Mouse (Mus musculus): ENCODE data around the gene Maco1. TPM values are rescaled to one million over a fixed set of nuclear protein-coding genes. Genes with fewer than 3 reads are reported as not detected.

Maco1 gene
- total and polyA plus RNA-seq, 2 experiments from 2014 or later = 21.8 to 32.1 TPM

DNA sequence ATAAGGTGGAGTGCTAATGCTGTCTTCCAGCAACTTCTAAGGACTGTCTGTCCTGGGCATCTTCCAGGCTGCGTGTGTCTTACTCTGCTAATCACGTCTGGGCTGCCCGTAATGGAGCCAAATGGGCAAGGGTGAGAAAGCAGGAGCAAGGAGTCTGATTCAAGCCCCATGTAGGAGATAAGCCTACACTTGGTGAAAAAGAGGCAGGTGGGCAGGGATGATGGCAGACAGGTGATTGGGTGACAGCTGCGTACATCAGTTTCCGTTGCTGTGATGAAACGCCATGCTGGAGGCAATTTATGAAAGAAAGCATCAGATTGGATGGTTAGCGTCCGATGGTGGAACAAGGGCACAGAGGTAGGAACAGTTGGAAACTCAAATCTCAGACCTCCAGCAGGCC lies 14.1 kb upstream of the Maco1 start:
- no peak overlapping the region for H3K9ac ChIP-seq (replicated peaks; ENCODE audit: low read depth, low read length)
- TF ChIP-seq EP300 (IDR thresholded peaks at IDR 0.05; ENCODE audit: low read depth) (no peak), CTCF (IDR thresholded peaks at IDR 0.05; ENCODE audit: low read depth) (no peak)
- H3K27me3 ChIP-seq (ENCODE audit: control insufficient read depth, insufficient read depth, low read length) = peaks cover 8% of the 10 kb centered on the region
- H3K27ac ChIP-seq (ENCODE audit: low read depth) = no peak overlapping the region
- WGBS = 89% methylated on average over 8 of the region's 8 CpGs
- H3K4me3 ChIP-seq (ENCODE audit: low read depth, low read length) = no peak overlapping the region
- no peaks in the 10 kb centered on the region for H3K36me3 ChIP-seq (replicated peaks; ENCODE audit: control insufficient read depth, insufficient read depth, low read length)
- no peaks in the 10 kb centered on the region for H3K9me3 ChIP-seq (replicated peaks; ENCODE audit: control insufficient read depth, low read length)
- peaks cover 9% of the 10 kb centered on the region; the same call in 1 of the 2 replicates for H3K4me1 ChIP-seq (ENCODE audit: control insufficient read depth, insufficient read depth)
- ATAC-seq (ENCODE audit: insufficient read depth, low read depth) = no peak
- H3K4me2 ChIP-seq (ENCODE audit: low read depth, low read length) = no peak overlapping the region
- DNase-seq (ENCODE audit: low spot score) = no peak

DNA sequence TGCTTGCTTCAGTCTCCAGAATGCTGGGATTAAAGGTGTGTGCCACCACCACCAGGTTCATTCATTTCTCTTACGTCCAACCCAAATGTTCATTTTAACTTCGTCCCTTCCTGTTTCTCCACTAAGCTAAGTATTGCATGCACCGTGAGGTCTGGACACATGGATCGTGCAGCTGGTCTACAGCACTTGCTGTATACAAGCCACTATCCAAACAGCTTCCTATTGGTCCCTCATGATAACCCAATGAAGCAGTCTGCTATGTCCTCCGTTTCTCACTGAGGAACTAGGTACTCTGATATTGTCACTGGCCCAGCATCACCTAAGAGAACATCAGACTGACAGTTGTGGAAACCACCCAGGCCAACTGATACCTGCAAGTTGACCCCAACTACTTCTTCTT lies 12.6 kb upstream of the Maco1 start:
- 85% methylated on average over 5 of the region's 5 CpGs for WGBS
- TF ChIP-seq EP300 (IDR thresholded peaks at IDR 0.05; ENCODE audit: low read depth) (no peak), CTCF (IDR thresholded peaks at IDR 0.05; ENCODE audit: low read depth) (no peak)
- Histone ChIP-seq H3K27me3 (ENCODE audit: control insufficient read depth, insufficient read depth, low read length) (peaks cover 8% of the 10 kb centered on the region), H3K9me3 (replicated peaks; ENCODE audit: control insufficient read depth, low read length) (no peaks in the 10 kb centered on the region), H3K36me3 (replicated peaks; ENCODE audit: control insufficient read depth, insufficient read depth, low read length) (no peaks in the 10 kb centered on the region), H3K4me2 (ENCODE audit: low read depth, low read length) (no peak overlapping the region), H3K27ac (ENCODE audit: low read depth) (no peak overlapping the region), H3K9ac (replicated peaks; ENCODE audit: low read depth, low read length) (no peak overlapping the region), H3K4me1 (ENCODE audit: control insufficient read depth, insufficient read depth) (peaks cover 9% of the 10 kb centered on the region; the same call in 1 of the 2 replicates), H3K4me3 (ENCODE audit: low read depth, low read length) (no peak overlapping the region)
- ATAC-seq (ENCODE audit: insufficient read depth, low read depth) = no peak
- DNase-seq (ENCODE audit: low spot score) = no peak

DNA sequence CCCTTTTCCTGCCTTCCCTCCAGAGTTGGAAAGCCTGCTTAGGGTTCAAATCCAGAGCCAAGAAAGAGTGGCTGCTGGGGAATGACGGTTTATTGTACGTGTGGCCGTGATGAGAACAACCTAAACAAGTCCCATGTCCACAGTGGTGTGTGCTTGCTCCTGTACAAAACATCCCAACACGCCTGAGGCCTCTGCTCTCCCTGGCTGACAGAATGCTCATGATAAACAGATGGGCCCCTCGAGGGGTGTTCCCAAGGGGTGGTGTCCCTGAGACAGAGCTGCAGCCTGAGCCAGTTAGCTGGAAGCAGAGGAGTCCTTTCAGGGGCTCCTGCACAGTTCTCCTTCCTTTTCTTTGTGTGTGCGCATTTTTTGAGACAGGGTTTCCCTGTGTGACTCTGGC lies 12.2 kb upstream of the Maco1 start:
- Histone ChIP-seq H3K27me3 (ENCODE audit: control insufficient read depth, insufficient read depth, low read length) (peaks cover 6% of the 10 kb centered on the region), H3K27ac (ENCODE audit: low read depth) (no peak overlapping the region), H3K36me3 (replicated peaks; ENCODE audit: control insufficient read depth, insufficient read depth, low read length) (no peaks in the 10 kb centered on the region), H3K4me1 (ENCODE audit: control insufficient read depth, insufficient read depth) (peaks cover 9% of the 10 kb centered on the region; the same call in 1 of the 2 replicates), H3K9ac (replicated peaks; ENCODE audit: low read depth, low read length) (no peak overlapping the region), H3K4me2 (ENCODE audit: low read depth, low read length) (no peak overlapping the region), H3K9me3 (replicated peaks; ENCODE audit: control insufficient read depth, low read length) (no peaks in the 10 kb centered on the region), H3K4me3 (ENCODE audit: low read depth, low read length) (no peak overlapping the region)
- DNase-seq (ENCODE audit: low spot score) (no peak), ATAC-seq (ENCODE audit: insufficient read depth, low read depth) (no peak)
- 61% methylated on average over 6 of the region's 6 CpGs for WGBS
- no peak for TF ChIP-seq CTCF (IDR thresholded peaks at IDR 0.05; ENCODE audit: low read depth)
- TF ChIP-seq EP300 (IDR thresholded peaks at IDR 0.05; ENCODE audit: low read depth) = no peak

DNA sequence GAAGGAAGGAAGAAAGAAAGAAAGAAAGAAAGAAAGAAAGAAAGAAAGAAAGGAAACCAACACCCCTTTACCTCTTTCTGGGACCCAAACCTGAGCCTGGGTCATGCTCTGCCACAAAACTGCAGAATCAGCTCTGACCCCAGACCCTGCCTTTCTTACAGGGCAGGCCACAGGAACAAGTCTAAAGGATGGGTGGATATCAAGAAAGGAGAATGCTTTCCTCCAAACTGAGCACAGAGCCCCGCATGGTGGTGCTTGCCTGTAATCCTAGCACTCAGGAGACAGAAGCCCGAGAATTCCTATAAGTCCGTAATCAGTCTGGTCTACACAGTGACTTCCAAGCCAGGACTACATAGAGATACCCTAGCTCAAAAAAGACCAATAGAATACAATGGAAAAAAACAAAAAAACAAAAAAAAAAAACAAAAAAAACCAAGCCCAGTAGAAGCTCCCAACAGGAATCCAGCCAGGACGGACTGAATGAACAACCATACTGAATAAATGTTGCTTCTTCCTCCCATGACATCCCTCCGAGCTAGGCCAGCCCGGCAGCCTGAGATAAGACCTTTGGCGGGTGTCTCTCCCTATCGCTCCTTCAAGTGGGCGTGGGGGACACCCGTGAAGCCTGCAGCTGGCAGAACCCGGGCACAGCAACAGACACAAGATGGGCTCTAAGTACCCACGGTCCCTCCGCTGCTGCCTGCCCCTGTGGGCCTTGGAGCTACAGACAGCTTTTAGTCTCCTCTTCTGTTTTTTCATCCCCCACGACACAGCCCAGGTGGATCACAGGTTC lies 11.0 kb upstream of the Maco1 start, which contains the start of gene Rhd:
Rhd (plus strand) TSS at position 600 of the 793 bp plus-strand sequence.
- H3K27ac ChIP-seq (ENCODE audit: low read depth) = no peak within 1 kb of the TSS
- H3K4me2 ChIP-seq (ENCODE audit: low read depth, low read length) = no peak within 1 kb of the TSS

DNA sequence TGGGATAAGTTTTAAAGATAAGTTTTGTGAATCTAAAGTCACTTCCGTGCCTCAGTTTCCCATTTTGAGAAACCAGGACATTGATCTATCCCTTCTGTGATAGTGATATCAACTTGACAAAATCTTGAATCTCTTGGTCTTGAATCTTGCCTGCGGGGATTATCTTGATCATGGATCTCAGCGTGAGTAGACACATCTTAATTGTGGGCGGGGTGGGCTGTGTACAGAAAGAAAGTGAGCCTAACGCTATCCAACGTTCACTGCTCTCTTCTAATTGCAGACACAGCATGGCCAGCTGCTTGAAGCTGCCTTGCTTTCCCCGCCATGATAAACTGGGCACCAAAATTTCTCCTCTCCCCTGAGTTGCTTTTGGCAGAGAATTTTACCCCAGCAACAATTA lies 9.9 kb upstream of the Maco1 start:
- Histone ChIP-seq H3K4me2 (ENCODE audit: low read depth, low read length) (no peak overlapping the region), H3K4me1 (ENCODE audit: control insufficient read depth, insufficient read depth) (no peaks in the 10 kb centered on the region), H3K9me3 (replicated peaks; ENCODE audit: control insufficient read depth, low read length) (no peaks in the 10 kb centered on the region), H3K36me3 (replicated peaks; ENCODE audit: control insufficient read depth, insufficient read depth, low read length) (no peaks in the 10 kb centered on the region), H3K4me3 (ENCODE audit: low read depth, low read length) (no peak overlapping the region), H3K27me3 (ENCODE audit: control insufficient read depth, insufficient read depth, low read length) (0 out of 2 replicates have a peak, but pooled peaks cover under 1% of the 10 kb centered on the region), H3K9ac (replicated peaks; ENCODE audit: low read depth, low read length) (no peak overlapping the region), H3K27ac (ENCODE audit: low read depth) (no peak overlapping the region)
- ATAC-seq (ENCODE audit: insufficient read depth, low read depth) (no peak), DNase-seq (ENCODE audit: low spot score) (no peak)
- 79% methylated on average over 7 of the region's 7 CpGs for WGBS
- TF ChIP-seq EP300 (IDR thresholded peaks at IDR 0.05; ENCODE audit: low read depth) = no peak
- TF ChIP-seq CTCF (IDR thresholded peaks at IDR 0.05; ENCODE audit: low read depth) = no peak

More for the DNA sequence above, 11.0 kb upstream of the Maco1 start, which contains the start of gene Rhd:
- no peaks in the 10 kb centered on the region for H3K9me3 ChIP-seq (replicated peaks; ENCODE audit: control insufficient read depth, low read length)
- H3K9ac ChIP-seq (replicated peaks; ENCODE audit: low read depth, low read length) = no peak within 1 kb of the TSS
- 39% methylated on average over 14 of the region's 14 CpGs for WGBS
- H3K4me1 ChIP-seq (ENCODE audit: control insufficient read depth, insufficient read depth) = no peaks in the 10 kb centered on the region
- ATAC-seq (ENCODE audit: insufficient read depth, low read depth) (no peak), DNase-seq (ENCODE audit: low spot score) (no peak)
- H3K36me3 ChIP-seq (replicated peaks; ENCODE audit: control insufficient read depth, insufficient read depth, low read length) = no peaks in the 10 kb centered on the region
- H3K4me3 ChIP-seq (ENCODE audit: low read depth, low read length) = no peak within 1 kb of the TSS
- H3K27me3 ChIP-seq (ENCODE audit: control insufficient read depth, insufficient read depth, low read length) = peaks cover 6% of the 10 kb centered on the region
- TF ChIP-seq EP300 (IDR thresholded peaks at IDR 0.05; ENCODE audit: low read depth) = no peak
- no peak for TF ChIP-seq CTCF (IDR thresholded peaks at IDR 0.05; ENCODE audit: low read depth)

Measured in heart, postnatal 0 days (tissue).